9 mouse cellular contexts compared by ENCODE assay signal in genomic region chr4:117682463-117682862, GRCm38 (mm10). TPM values are rescaled to one million over a fixed set of nuclear protein-coding genes. Genes with fewer than 3 reads are reported as not detected.
DNase-seq lines count a peak whose midpoint lies in the region; ATAC-seq and TF ChIP-seq lines count a peak whose summit lies in the region.
"Had no signal": no experiment of that assay in that cellular context is flagged by ENCODE, and none has a peak within 500 bp of the region (broad histone marks: within the 10 kb centered on the region; RNA-seq: fewer than 3 reads in every experiment).

No protein-coding gene starts in this region.

- no peaks in the 10 kb centered on the region for H3K27me3 ChIP-seq in kidney, embryonic 14.5 days (ENCODE audit: control insufficient read depth, insufficient read depth, low read length)
- no peaks in the 10 kb centered on the region for H3K27me3 ChIP-seq in hindbrain, embryonic 14.5 days (ENCODE audit: control insufficient read depth, insufficient read depth, low read length)
- H3K27me3 ChIP-seq in midbrain, embryonic 13.5 days = no peaks in the 10 kb centered on the region

- no peak for DNase-seq in kidney, postnatal 4 days
- no peak for DNase-seq in hindbrain, embryonic 14.5 days (ENCODE audit: low spot score)
- DNase-seq in thymus, postnatal 10 days (ENCODE audit: low spot score in 2 of 2) = no peak
- DNase-seq in thymus, adult 18-20 months = no peak
- DNase-seq in right cerebral cortex, postnatal 10 days (ENCODE audit: low spot score in 2 of 2) = no peak

- ATAC-seq in kidney, embryonic 14.5 days (ENCODE audit: low FRiP score, low TSS enrichment) = no peak
- ATAC-seq in hindbrain, embryonic 14.5 days (ENCODE audit: low FRiP score) = peak; percentile 28; the same call in 1 of the 2 replicates
- peak; percentile 43 for ATAC-seq in midbrain, embryonic 13.5 days

- peaks cover 21% of the 10 kb centered on the region for H3K36me3 ChIP-seq in kidney, embryonic 14.5 days (ENCODE audit: control insufficient read depth, insufficient read depth, low read length)
- H3K36me3 ChIP-seq in hindbrain, embryonic 14.5 days (replicated peaks; ENCODE audit: control insufficient read depth, insufficient read depth) = peaks cover 32% of the 10 kb centered on the region
- peaks cover 32% of the 10 kb centered on the region for H3K36me3 ChIP-seq in midbrain, embryonic 13.5 days

- H3K4me1 ChIP-seq in kidney, embryonic 14.5 days (ENCODE audit: control insufficient read depth, insufficient read depth, low read length) = peaks cover 4% of the 10 kb centered on the region; the same call in 1 of the 2 replicates
- no peaks in the 10 kb centered on the region for H3K4me1 ChIP-seq in cortical plate, adult 2 months (ENCODE audit: control insufficient read depth, insufficient read depth, low read length)
- peaks cover 14% of the 10 kb centered on the region; the same call in 1 of the 2 replicates for H3K4me1 ChIP-seq in hindbrain, embryonic 14.5 days (replicated peaks; ENCODE audit: control insufficient read depth, insufficient read depth, low read length)
- H3K4me1 ChIP-seq in midbrain, embryonic 13.5 days (replicated peaks) = peaks cover 17% of the 10 kb centered on the region

- H3K9me3 ChIP-seq in kidney, embryonic 14.5 days (ENCODE audit: control insufficient read depth, low read length) = no peaks in the 10 kb centered on the region
- H3K9me3 ChIP-seq in hindbrain, embryonic 14.5 days (ENCODE audit: control insufficient read depth, low read length) = no peaks in the 10 kb centered on the region
- H3K9me3 ChIP-seq in midbrain, embryonic 13.5 days = no peaks in the 10 kb centered on the region

- peak overlapping the region; percentile 87 for H3K4me2 ChIP-seq in kidney, embryonic 14.5 days (replicated peaks; ENCODE audit: low read depth, low read length)
- peak overlapping the region; percentile 95 for H3K4me2 ChIP-seq in hindbrain, embryonic 14.5 days (replicated peaks)
- H3K4me2 ChIP-seq in midbrain, embryonic 13.5 days (replicated peaks) = peak overlapping the region; percentile 98

- H3K27ac ChIP-seq in kidney, embryonic 14.5 days (ENCODE audit: low read depth, low read length) = no peak overlapping the region
- H3K27ac ChIP-seq in cortical plate, adult 2 months (ENCODE audit: insufficient read depth, low read length) = no peak overlapping the region
- 0 out of 2 replicates have a peak overlapping the region, but pooled peaks have one; percentile 1 for H3K27ac ChIP-seq in hindbrain, embryonic 14.5 days
- 0 out of 2 replicates have a peak overlapping the region, but pooled peaks have one; percentile 21 for H3K27ac ChIP-seq in midbrain, embryonic 13.5 days

- peak overlapping the region; percentile 79; the same call in 1 of the 2 replicates for H3K9ac ChIP-seq in kidney, embryonic 14.5 days (ENCODE audit: low read depth, low read length)
- H3K9ac ChIP-seq in hindbrain, embryonic 14.5 days = peak overlapping the region; percentile 89
- peak overlapping the region; percentile 89 for H3K9ac ChIP-seq in midbrain, embryonic 13.5 days (replicated peaks)

- TF ChIP-seq CTCF in cortical plate, adult 2 months (IDR thresholded peaks at IDR 0.05; ENCODE audit: extremely low read depth, insufficient read depth, low read length) = no peak

- H3K4me3 ChIP-seq in kidney, embryonic 14.5 days (ENCODE audit: low read length) = peak overlapping the region; percentile 92
- peak overlapping the region; percentile 97 for H3K4me3 ChIP-seq in cortical plate, adult 2 months (ENCODE audit: insufficient read depth, low read length)
- peak overlapping the region; percentile 83 for H3K4me3 ChIP-seq in hindbrain, embryonic 14.5 days (replicated peaks; ENCODE audit: low read length)
- peak overlapping the region; percentile 85 for H3K4me3 ChIP-seq in midbrain, embryonic 13.5 days (replicated peaks)

- TF ChIP-seq POLR2A in cortical plate, adult 2 months (IDR thresholded peaks at IDR 0.05; ENCODE audit: extremely low read depth, insufficient read depth, low read length) = no peak

RNA-seq across cellular contexts. Expression of gene Dmap1, which starts 0.4 kb away (rescaled TPM):
- 66.1 and 67.3 TPM in 2 replicates for polyA plus RNA-seq in kidney, embryonic 14.5 days (2014; fragmentation: Nextera tagmentation; extraction: Ambion mirVana)
- 48.0 and 49.6 TPM in 2 replicates for polyA plus RNA-seq in cortical plate, adult 2 months (2012; rRNA removed)
- polyA plus RNA-seq in hindbrain, embryonic 14.5 days (2014; fragmentation: Nextera tagmentation; extraction: Ambion mirVana) = 82.0 and 85.4 TPM in 2 replicates
- 77.8 and 78.2 TPM in 2 replicates for polyA plus RNA-seq in midbrain, embryonic 13.5 days (2015; fragmentation: Nextera tagmentation; extraction: Ambion mirVana)

RNA-seq across cellular contexts. Expression of gene Gm12845, which starts 41.7 kb away (rescaled TPM):
- not detected in 2 replicates for polyA plus RNA-seq in kidney, embryonic 14.5 days (2014; fragmentation: Nextera tagmentation; extraction: Ambion mirVana)
- polyA plus RNA-seq in cortical plate, adult 2 months (2012; rRNA removed) = not detected in 2 replicates
- not detected in 2 replicates for polyA plus RNA-seq in hindbrain, embryonic 14.5 days (2014; fragmentation: Nextera tagmentation; extraction: Ambion mirVana)
- polyA plus RNA-seq in midbrain, embryonic 13.5 days (2015; fragmentation: Nextera tagmentation; extraction: Ambion mirVana) = not detected in 2 replicates
- polyA plus RNA-seq: Patski had no signal

Comparison
In these comparisons a context has a peak if more than half of its experiments do, and no peak if none do; other contexts are left out.
1. H3K27ac ChIP-seq: peak in hindbrain, embryonic 14.5 days (single experiment) and midbrain, embryonic 13.5 days (single experiment); none in kidney, embryonic 14.5 days (single experiment) and cortical plate, adult 2 months (single experiment).
2. Peak in every context shown above with its lines, with median percentiles within 50 percentile points of each other: H3K4me2 ChIP-seq, H3K4me3 ChIP-seq and H3K9ac ChIP-seq.